Mouse (Mus musculus) lung, adult 2 months (tissue): Measurements from ENCODE around the gene Serpinb2. TPM values are rescaled to one million over a fixed set of nuclear protein-coding genes. Genes with fewer than 3 reads are reported as not detected.

ENCODE experiments used
- DNase-seq: peaks from one replicate; pipeline ENCODE4 v3.0.0; 2022
- H3K4me1 ChIP-seq: fragments of 200-500 bp; 2 replicates; pipeline ENCODE4 v1.6.1; 2011; ENCODE audit warnings: low read length; ENCODE audit not compliant: control insufficient read depth, insufficient read depth
- H3K4me3 ChIP-seq: fragments of 200-500 bp; replicated peaks from 2 replicates; pipeline ENCODE3; 2011; ENCODE audit warnings: low read depth, mild to moderate bottlenecking, control low read depth, low read length; ENCODE audit errors: extremely low read depth
- CTCF ChIP-seq: fragments of 200-500 bp; IDR thresholded peaks from 2 replicates; pipeline ENCODE4 v1.5.1; 2011; ENCODE audit warnings: mild to moderate bottlenecking, low read length, control low read depth; ENCODE audit not compliant: insufficient read depth
- POLR2A ChIP-seq: fragments of 200-500 bp; IDR thresholded peaks from 2 replicates; pipeline ENCODE4 v1.6.1; 2011; ENCODE audit warnings: low read depth, mild to moderate bottlenecking, control low read depth, low read length, borderline replicate concordance; ENCODE audit errors: extremely low read depth
- WGBS: fragments of 180-500 bp; shearing (Covaris S2); methylation state at CpG from one replicate; pipeline ENCODE4 v1.1.7; 2018; 5-methylcytosine and 5-hydroxymethylcytosine counted together
- polyA plus RNA-seq: library from polyadenylated mRNA; depleted of rRNA; stranded (reverse); fragments of >200 nt; gene quantifications from 2 replicates; pipeline ENCODE4 v1.2.3, GENCODE M21; 2012; rRNA removed

Gene Serpinb2
- polyA plus RNA-seq, 1 experiment, result 3.8 TPM

GRCm38 (mm10) chr1:107565644-107566043 lies 54.4 kb downstream of the Serpinb2 start:
- H3K4me1 ChIP-seq, result no peaks in the 10 kb centered on the region
- TF ChIP-seq CTCF (no peak), POLR2A (no peak)
- H3K4me3 ChIP-seq, result no peak overlapping the region
- no peak for DNase-seq

- TF ChIP-seq POLR2A (no peak), CTCF (no peak)
- H3K4me3 ChIP-seq, result no peak overlapping the region
- no peak for DNase-seq
- WGBS, result 33% methylated on average over 2 of the region's 2 CpGs
- H3K4me1 ChIP-seq, result no peaks in the 10 kb centered on the region
Observed at GRCm38 (mm10) chr1:107576094-107576493, 64.9 kb downstream of the Serpinb2 start.

- WGBS, result 46% methylated on average over 1 of the region's 1 CpGs
- H3K4me3 ChIP-seq, result no peak overlapping the region
Observed at GRCm38 (mm10) chr1:107577514-107577913, 66.3 kb downstream of the Serpinb2 start.

GRCm38 (mm10) chr1:107581220-107581619 lies 70.0 kb downstream of the Serpinb2 start:
- 42% methylated on average over 1 of the region's 1 CpGs for WGBS
- DNase-seq, result no peak
- H3K4me3 ChIP-seq, result no peak overlapping the region
- TF ChIP-seq POLR2A (no peak), CTCF (no peak)
- no peaks in the 10 kb centered on the region for H3K4me1 ChIP-seq

More at GRCm38 (mm10) chr1:107577514-107577913, 66.3 kb downstream of the Serpinb2 start:
- no peak for TF ChIP-seq POLR2A
- DNase-seq, result no peak
- no peaks in the 10 kb centered on the region for H3K4me1 ChIP-seq

GRCm38 (mm10) chr1:107582900-107583299 lies 71.7 kb downstream of the Serpinb2 start:
- no peak for TF ChIP-seq POLR2A

GRCm38 (mm10) chr1:107583958-107584376 lies 72.7 kb downstream of the Serpinb2 start:
- TF ChIP-seq POLR2A, result no peak
- TF ChIP-seq CTCF, result no peak
- no peak overlapping the region for H3K4me3 ChIP-seq
- 20% methylated on average over 1 of the region's 1 CpGs for WGBS

More at GRCm38 (mm10) chr1:107582900-107583299, 71.7 kb downstream of the Serpinb2 start:
- no peaks in the 10 kb centered on the region for H3K4me1 ChIP-seq
- H3K4me3 ChIP-seq, result no peak overlapping the region
- DNase-seq, result no peak

GRCm38 (mm10) chr1:107584932-107585331 lies 73.7 kb downstream of the Serpinb2 start:
- no peak for TF ChIP-seq POLR2A
- no peak for TF ChIP-seq CTCF

More at GRCm38 (mm10) chr1:107583958-107584376, 72.7 kb downstream of the Serpinb2 start:
- H3K4me1 ChIP-seq, result no peaks in the 10 kb centered on the region
- DNase-seq, result no peak

More at GRCm38 (mm10) chr1:107584932-107585331, 73.7 kb downstream of the Serpinb2 start:
- DNase-seq, result no peak
- no peaks in the 10 kb centered on the region; the same call in 1 of the 2 replicates for H3K4me1 ChIP-seq
- H3K4me3 ChIP-seq, result no peak overlapping the region
- 83% methylated on average over 3 of the region's 3 CpGs for WGBS

Other genes with a start within 250 kb of the Serpinb2 start
- 0.28 TPM in 1 of 2 replicates, not detected in the other for gene Serpinb3b, start 233.1 kb upstream of the Serpinb2 start, polyA plus RNA-seq
- 0.18 TPM in 1 of 2 replicates, not detected in the other for gene Serpinb3c, start 233.1 kb upstream of the Serpinb2 start, polyA plus RNA-seq
- gene Serpinb11, start 150.2 kb upstream of the Serpinb2 start, polyA plus RNA-seq, result 2.4 TPM in 1 of 2 replicates, not detected in the other
- 1.3 TPM in 1 of 2 replicates, not detected in the other for gene Serpinb7, start 111.8 kb upstream of the Serpinb2 start, polyA plus RNA-seq
- gene Serpinb8, start 78.6 kb downstream of the Serpinb2 start, polyA plus RNA-seq, result 2.1 and 5.2 TPM in 2 replicates